Mouse (Mus musculus) layer of hippocampus, adult 9-11 months (tissue): Measurements from ENCODE around the gene Ctps2.
"Not testable (repeated sequence)": the region's sequence is repeated elsewhere in the genome, so short reads cannot be mapped to it uniquely, and the experiment has no call there.

Experiments
- DNase-seq: peaks from one replicate; pipeline ENCODE4 v3.0.0; 2022

Gene Ctps2

GRCm38 (mm10) chrX:162900938-162901337 lies at the start of gene Ctps2:
TSS of gene Ctps2 (plus strand) at chrX:162901238.
- DNase-seq, result no peak

- no peak for DNase-seq
Observed at GRCm38 (mm10) chrX:162868294-162868965, 32.6 kb upstream of the Ctps2 start.

GRCm38 (mm10) chrX:162871734-162872517 lies 29.1 kb upstream of the Ctps2 start:
- DNase-seq, result no peak

- DNase-seq, result no peak
Observed at GRCm38 (mm10) chrX:162873761-162874160, 27.3 kb upstream of the Ctps2 start.

GRCm38 (mm10) chrX:162878236-162878635 lies 22.8 kb upstream of the Ctps2 start:
- DNase-seq, result no peak

- peak; percentile 72 for DNase-seq
Observed at GRCm38 (mm10) chrX:162887931-162888511, 13.0 kb upstream of the Ctps2 start, which contains the start of gene Syap1. TSS of gene Syap1 (minus strand) at chrX:162888447.

GRCm38 (mm10) chrX:162888575-162889223 lies 12.3 kb upstream of the Ctps2 start:
- DNase-seq, result not testable (repeated sequence)

GRCm38 (mm10) chrX:162901371-162902039 lies 467 bp downstream of the Ctps2 start:
- DNase-seq, result peak; percentile 13

GRCm38 (mm10) chrX:162902040-162902734 lies 1.1 kb downstream of the Ctps2 start:
- DNase-seq, result peak; percentile 27

- no peak for DNase-seq
Observed at GRCm38 (mm10) chrX:162907554-162907953, 6.5 kb downstream of the Ctps2 start.

- DNase-seq, result peak; percentile 3
Observed at GRCm38 (mm10) chrX:162913651-162914050, 12.6 kb downstream of the Ctps2 start.

- DNase-seq, result peak; percentile 13
Observed at GRCm38 (mm10) chrX:162915697-162916096, 14.7 kb downstream of the Ctps2 start.

- no peak for DNase-seq
Observed at GRCm38 (mm10) chrX:162921487-162922125, 20.6 kb downstream of the Ctps2 start.

- DNase-seq, result no peak
Observed at GRCm38 (mm10) chrX:162931467-162931866, 30.4 kb downstream of the Ctps2 start.

- DNase-seq, result no peak
Observed at GRCm38 (mm10) chrX:162942027-162942426, 41.0 kb downstream of the Ctps2 start.

GRCm38 (mm10) chrX:162949811-162950439 lies 48.9 kb downstream of the Ctps2 start:
- peak; percentile 47 for DNase-seq

- DNase-seq, result no peak
Observed at GRCm38 (mm10) chrX:162957921-162958320, 56.9 kb downstream of the Ctps2 start.

- no peak for DNase-seq
Observed at GRCm38 (mm10) chrX:162963840-162964239, 62.8 kb downstream of the Ctps2 start.

GRCm38 (mm10) chrX:162964383-162964782 lies 63.3 kb downstream of the Ctps2 start, which contains the start of gene S100g:
TSS of gene S100g (minus strand) at chrX:162964599.
- DNase-seq, result no peak

GRCm38 (mm10) chrX:162967456-162967855 lies 66.4 kb downstream of the Ctps2 start:
- DNase-seq, result no peak

GRCm38 (mm10) chrX:162976194-162976593 lies 75.2 kb downstream of the Ctps2 start:
- DNase-seq, result no peak
